Mouse (Mus musculus) megakaryocyte, embryonic 14.5 days (primary cell): ENCODE results near the gene Il5ra. TPM values are rescaled to one million over a fixed set of nuclear protein-coding genes. Genes with fewer than 3 reads are reported as not detected.

Source experiments
- H3K27me3 ChIP-seq: replicated peaks from 2 replicates; pipeline ENCODE3; 2012; ENCODE audit warnings: inconsistent platforms
- H3K36me3 ChIP-seq: replicated peaks from 2 replicates; pipeline ENCODE3; 2012; ENCODE audit warnings: low read length, inconsistent platforms, mixed read lengths
- H3K4me1 ChIP-seq: 2 replicates; pipeline ENCODE4 v1.6.1; 2012; ENCODE audit warnings: inconsistent platforms
- H3K4me3 ChIP-seq: replicated peaks from 2 replicates; pipeline ENCODE3; 2012; ENCODE audit warnings: moderate library complexity, mild to moderate bottlenecking, inconsistent platforms
- H3K9me3 ChIP-seq: 2 replicates; pipeline ENCODE4 v1.6.1; 2012; ENCODE audit warnings: inconsistent platforms
- FLI1 ChIP-seq: IDR thresholded peaks from 2 replicates; pipeline ENCODE4 v1.6.1; 2012; ENCODE audit warnings: low read length, inconsistent platforms, mixed read lengths
- GATA1 ChIP-seq: IDR thresholded peaks from 3 replicates; pipeline ENCODE4 v1.6.1; 2012; ENCODE audit warnings: mixed read lengths, low read length, inconsistent platforms, borderline replicate concordance
- polyA plus RNA-seq: library from polyadenylated mRNA; stranded (reverse); fragments of >175 nt; gene quantifications from 2 replicates; pipeline ENCODE4 v1.2.3, GENCODE M21; 2012; ENCODE audit warnings: low replicate concordance; ENCODE audit not compliant: insufficient read depth

The Il5ra gene
- polyA plus RNA-seq, 1 experiment: not detected

DNA sequence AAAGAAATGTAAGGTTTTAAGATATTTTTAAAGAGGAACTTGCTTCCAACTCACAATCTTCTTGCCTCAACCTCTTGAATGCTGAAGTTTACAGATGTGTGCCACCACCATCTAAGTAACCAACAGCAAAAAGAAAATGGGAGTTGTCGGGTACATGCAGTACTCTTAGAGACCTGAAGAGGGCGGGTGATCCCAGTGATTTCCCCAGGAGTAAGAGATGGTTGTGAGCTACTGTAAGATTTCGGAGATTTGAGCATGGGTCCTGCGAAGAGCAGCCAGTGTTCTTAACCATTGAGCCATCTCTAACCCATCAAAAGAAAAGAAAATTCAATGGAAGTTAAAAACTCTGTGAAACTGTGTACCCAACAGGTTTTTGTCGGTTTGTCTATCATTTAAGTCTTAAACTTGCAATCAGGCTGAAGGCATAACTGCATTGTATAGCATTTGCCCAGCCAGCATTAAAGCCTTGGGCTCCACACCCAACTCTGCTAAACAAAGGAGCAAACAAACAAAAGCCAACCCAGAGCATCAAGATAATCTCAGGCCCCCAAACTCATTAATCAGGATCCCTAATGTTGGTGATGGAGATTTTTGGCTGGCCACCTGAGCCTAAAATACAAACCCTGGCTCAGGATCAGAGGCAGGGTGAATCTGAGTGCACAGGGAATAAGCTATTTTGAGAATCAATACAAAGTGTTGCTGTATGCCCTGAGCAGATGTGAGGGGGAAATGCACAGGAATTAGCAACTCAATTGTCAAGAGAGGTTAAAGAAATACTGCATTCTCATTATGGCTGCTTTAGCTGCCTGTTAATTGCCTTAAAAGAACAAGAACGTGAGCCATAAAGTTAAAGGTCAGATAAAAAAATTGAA, 84.8 kb downstream of the Il5ra start:
- H3K27me3 ChIP-seq: no peaks in the 10 kb centered on the region
- no peaks in the 10 kb centered on the region for H3K4me1 ChIP-seq
- no peak for TF ChIP-seq GATA1
- no peak for TF ChIP-seq FLI1

More for the DNA sequence above, 84.8 kb downstream of the Il5ra start:
- Histone ChIP-seq H3K36me3 (no peaks in the 10 kb centered on the region), H3K9me3 (no peaks in the 10 kb centered on the region), H3K4me3 (no peak overlapping the region)

Other genes with a start within 250 kb of the Il5ra start
- 0.66 TPM in 1 of 2 replicates, not detected in the other for gene Trnt1, start 20.1 kb upstream of the Il5ra start, polyA plus RNA-seq
- 0.63 TPM in 1 of 2 replicates, not detected in the other for gene Crbn, start 51.0 kb upstream of the Il5ra start, polyA plus RNA-seq